Mouse (Mus musculus): ENCODE results near the gene Smg1. TPM values are rescaled to one million over a fixed set of nuclear protein-coding genes. Genes with fewer than 3 reads are reported as not detected.

Smg1 gene
- total RNA-seq, 1 experiment from 2014 or later: 61.4 TPM

- ATAC-seq (replicated peaks; ENCODE audit: low read depth, poor library complexity, severe bottlenecking): no peak
Observed at GRCm38 (mm10) chr7:118115533-118115876, 128.0 kb downstream of the Smg1 start.

- no peak for ATAC-seq (replicated peaks; ENCODE audit: low read depth, poor library complexity, severe bottlenecking)
Observed at GRCm38 (mm10) chr7:118113541-118114297, 129.8 kb downstream of the Smg1 start.

- ATAC-seq (replicated peaks; ENCODE audit: low read depth, poor library complexity, severe bottlenecking): no peak
Observed at GRCm38 (mm10) chr7:118111128-118111527, 132.3 kb downstream of the Smg1 start.

GRCm38 (mm10) chr7:118107671-118108070 is 135.8 kb downstream of the Smg1 start:
- ATAC-seq (replicated peaks; ENCODE audit: low read depth, poor library complexity, severe bottlenecking): no peak

GRCm38 (mm10) chr7:118104458-118105052 is 138.9 kb downstream of the Smg1 start:
- ATAC-seq (replicated peaks; ENCODE audit: low read depth, poor library complexity, severe bottlenecking): peak; percentile 24

GRCm38 (mm10) chr7:118103462-118104379 is 139.7 kb downstream of the Smg1 start:
- no peak for ATAC-seq (replicated peaks; ENCODE audit: low read depth, poor library complexity, severe bottlenecking)

GRCm38 (mm10) chr7:118102678-118103461 is 140.6 kb downstream of the Smg1 start:
- ATAC-seq (replicated peaks; ENCODE audit: low read depth, poor library complexity, severe bottlenecking): peak; percentile 13; the same call in 1 of the 2 replicates

GRCm38 (mm10) chr7:118102231-118102630 is 141.2 kb downstream of the Smg1 start:
- peak; percentile 71 for ATAC-seq (replicated peaks; ENCODE audit: low read depth, poor library complexity, severe bottlenecking)

- peak; percentile 45 for ATAC-seq (replicated peaks; ENCODE audit: low read depth, poor library complexity, severe bottlenecking)
Observed at GRCm38 (mm10) chr7:118097615-118098014, 145.9 kb downstream of the Smg1 start.

Other genes starting within 250 kb of the Smg1 start
- gene Rps15a, start 127.5 kb downstream of the Smg1 start, total RNA-seq (2017): 793 and 882 TPM in 2 replicates
- gene Arl6ip1, start 114.0 kb downstream of the Smg1 start, total RNA-seq (2017): 246 and 295 TPM in 2 replicates
- gene Syt17, start 204.6 kb upstream of the Smg1 start, total RNA-seq (2017): not detected in 2 replicates
- 6.5 and 8.3 TPM in 2 replicates for gene Itpripl2, start 248.3 kb upstream of the Smg1 start, total RNA-seq (2017)

All from common myeloid progenitor, adult 5-6 weeks (primary cell).